Mouse (Mus musculus) intestine, embryonic 15.5 days (tissue): ENCODE data around the gene Phf13. TPM values are rescaled to one million over a fixed set of nuclear protein-coding genes. Genes with fewer than 3 reads are reported as not detected.

Source experiments
- ATAC-seq: fragments of 200-750 bp; cut with Nextera tagmentation; 2 replicates; pipeline ENCODE4 v1.8.0; 2017; ENCODE audit warnings: moderate TSS enrichment, moderate library complexity
- H3K27ac ChIP-seq: fragments of 300-500 bp; sonication (generic); 2 replicates; pipeline ENCODE4 v1.5.1; 2015; ENCODE audit warnings: mild to moderate bottlenecking, inconsistent platforms
- H3K27me3 ChIP-seq: fragments of 300-500 bp; sonication (generic); replicated peaks from 2 replicates; pipeline ENCODE4 v1.6.1; 2015; ENCODE audit warnings: inconsistent platforms
- H3K36me3 ChIP-seq: fragments of 300-500 bp; sonication (generic); 2 replicates; pipeline ENCODE4 v1.6.1; 2015; ENCODE audit warnings: inconsistent platforms
- H3K4me1 ChIP-seq: fragments of 300-500 bp; sonication (generic); replicated peaks from 2 replicates; pipeline ENCODE4 v1.6.1; 2015; ENCODE audit warnings: inconsistent platforms
- H3K4me2 ChIP-seq: fragments of 300-500 bp; sonication (generic); replicated peaks from 2 replicates; pipeline ENCODE4 v1.6.1; 2015; ENCODE audit warnings: mild to moderate bottlenecking, inconsistent platforms
- H3K4me3 ChIP-seq: fragments of 300-500 bp; sonication (generic); replicated peaks from 2 replicates; pipeline ENCODE4 v1.5.1; 2015; ENCODE audit warnings: inconsistent platforms
- H3K9ac ChIP-seq: fragments of 300-500 bp; sonication (generic); 2 replicates; pipeline ENCODE4 v1.6.1; 2015; ENCODE audit warnings: inconsistent platforms
- H3K9me3 ChIP-seq: fragments of 300-500 bp; sonication (generic); 2 replicates; pipeline ENCODE4 v1.6.1; 2016; ENCODE audit warnings: inconsistent platforms
- WGBS: fragments of 180-500 bp; shearing (Covaris S2); methylation state at CpG from one replicate; pipeline ENCODE4 v1.1.7; 2015; 5-methylcytosine and 5-hydroxymethylcytosine counted together
- polyA plus RNA-seq: library from polyadenylated mRNA; unstranded; fragments of >200 nt; fragmentation: Nextera tagmentation; extraction: Ambion mirVana; gene quantifications from 2 replicates; pipeline ENCODE4 v1.2.1, GENCODE M21; 2015

The Phf13 gene
- polyA plus RNA-seq, 1 experiment from 2014 or later, result 21.0 TPM

DNA sequence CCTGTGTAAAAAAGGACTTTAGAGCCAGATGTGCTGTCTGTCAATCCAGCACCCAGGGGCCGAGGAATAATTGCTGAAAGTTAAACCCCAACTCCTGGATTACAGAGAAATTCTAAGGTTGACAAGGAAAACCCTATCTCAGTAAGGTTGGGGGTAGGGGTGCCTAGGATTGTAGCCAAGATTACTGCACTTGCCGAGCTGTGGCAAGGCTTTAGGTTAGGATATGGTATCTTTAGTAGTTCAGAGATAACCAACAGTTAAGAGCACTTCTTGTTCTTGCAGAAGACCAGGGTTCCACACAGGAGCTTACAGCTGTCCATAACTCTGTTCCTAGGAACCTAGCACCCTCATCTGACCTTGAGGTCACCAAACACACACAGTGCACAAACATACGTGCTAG lies 1.6 kb upstream of the Phf13 start:
- 0 out of 2 replicates have a peak overlapping the region, but pooled peaks have one; percentile 74 for H3K9ac ChIP-seq
- H3K27me3 ChIP-seq, result no peaks in the 10 kb centered on the region
- no peaks in the 10 kb centered on the region for H3K9me3 ChIP-seq
- WGBS, result 64% methylated on average over 3 of the region's 3 CpGs
- H3K27ac ChIP-seq, result no peak overlapping the region
- H3K4me2 ChIP-seq, result no peak overlapping the region
- peak overlapping the region; percentile 86; the same call in 1 of the 2 replicates for H3K4me3 ChIP-seq
- peaks cover 23% of the 10 kb centered on the region for H3K4me1 ChIP-seq
- H3K36me3 ChIP-seq, result no peaks in the 10 kb centered on the region
- no peak for ATAC-seq

DNA sequence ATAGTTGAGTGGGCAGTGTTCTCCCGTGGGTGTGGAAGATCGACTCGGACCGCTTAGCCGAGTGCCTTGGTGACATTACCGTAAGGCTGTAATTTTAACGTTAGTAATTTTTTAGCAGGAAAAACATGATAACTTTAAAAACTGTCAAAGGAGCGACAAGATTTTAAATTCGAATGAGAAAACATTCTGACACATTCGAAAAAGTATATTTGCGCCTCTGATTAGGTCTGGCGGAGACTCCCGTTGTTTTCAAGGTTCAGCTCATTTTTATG lies 829 bp upstream of the Phf13 start:
- peaks cover 23% of the 10 kb centered on the region for H3K4me1 ChIP-seq
- no peak for ATAC-seq
- H3K27me3 ChIP-seq, result no peaks in the 10 kb centered on the region
- H3K4me3 ChIP-seq, result peak overlapping the region; percentile 86
- H3K27ac ChIP-seq, result peak overlapping the region; percentile 90
- H3K9ac ChIP-seq, result peak overlapping the region; percentile 74
- peak overlapping the region; percentile 67 for H3K4me2 ChIP-seq
- H3K36me3 ChIP-seq, result peaks cover 2% of the 10 kb centered on the region; the same call in 1 of the 2 replicates
- 3% methylated on average over 13 of the region's 13 CpGs for WGBS
- H3K9me3 ChIP-seq, result no peaks in the 10 kb centered on the region

DNA sequence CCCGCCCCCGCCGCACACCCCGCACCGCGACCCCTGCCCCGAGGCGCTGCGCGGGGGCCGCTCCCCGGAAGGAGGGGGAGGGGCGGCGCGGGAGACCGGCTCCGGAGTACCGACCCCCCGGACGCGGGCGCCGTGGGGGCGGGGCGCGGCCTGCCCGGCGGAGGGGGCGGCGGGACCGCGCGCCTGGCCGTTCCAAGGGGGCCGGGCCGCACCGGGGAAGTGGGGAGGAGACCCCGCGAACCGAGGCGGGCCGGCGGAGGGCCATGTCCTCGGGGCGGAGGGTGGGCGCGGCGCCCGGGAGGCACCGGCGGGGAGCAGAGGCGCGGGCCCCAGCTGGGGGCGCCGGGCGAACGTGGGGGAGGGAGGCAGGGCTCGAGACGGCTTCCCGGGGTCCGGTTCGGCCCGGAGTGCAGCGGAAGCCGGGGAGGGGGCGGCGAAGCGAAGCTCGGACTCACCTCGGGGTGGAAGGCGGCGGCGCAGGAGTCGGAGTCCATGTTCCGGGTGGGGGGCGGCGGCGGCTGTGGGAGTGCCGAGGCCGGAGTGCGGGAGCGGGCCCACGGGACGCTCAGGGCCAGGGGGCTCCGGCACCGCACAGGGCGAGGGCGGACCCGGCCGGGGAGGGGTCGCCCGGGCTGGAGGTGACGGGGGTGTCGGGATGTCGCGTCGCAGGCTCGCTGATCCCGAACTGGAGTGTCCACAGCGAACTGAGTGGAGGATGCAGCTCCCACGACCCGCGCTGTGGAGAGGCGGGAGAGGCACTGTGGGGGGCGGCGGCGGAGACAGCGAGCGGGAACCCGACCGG lies 486 bp downstream of the Phf13 start:
- Histone ChIP-seq H3K4me1 (peaks cover 23% of the 10 kb centered on the region), H3K9ac (peak overlapping the region; percentile 93), H3K27ac (peak overlapping the region; percentile 82), H3K4me2 (peak overlapping the region; percentile 88), H3K27me3 (no peaks in the 10 kb centered on the region), H3K9me3 (no peaks in the 10 kb centered on the region), H3K36me3 (peaks cover 11% of the 10 kb centered on the region), H3K4me3 (peak overlapping the region; percentile 86)
- peak; percentile 42 for ATAC-seq
- WGBS, result under 1% methylated on average over 68 of the region's 111 CpGs

DNA sequence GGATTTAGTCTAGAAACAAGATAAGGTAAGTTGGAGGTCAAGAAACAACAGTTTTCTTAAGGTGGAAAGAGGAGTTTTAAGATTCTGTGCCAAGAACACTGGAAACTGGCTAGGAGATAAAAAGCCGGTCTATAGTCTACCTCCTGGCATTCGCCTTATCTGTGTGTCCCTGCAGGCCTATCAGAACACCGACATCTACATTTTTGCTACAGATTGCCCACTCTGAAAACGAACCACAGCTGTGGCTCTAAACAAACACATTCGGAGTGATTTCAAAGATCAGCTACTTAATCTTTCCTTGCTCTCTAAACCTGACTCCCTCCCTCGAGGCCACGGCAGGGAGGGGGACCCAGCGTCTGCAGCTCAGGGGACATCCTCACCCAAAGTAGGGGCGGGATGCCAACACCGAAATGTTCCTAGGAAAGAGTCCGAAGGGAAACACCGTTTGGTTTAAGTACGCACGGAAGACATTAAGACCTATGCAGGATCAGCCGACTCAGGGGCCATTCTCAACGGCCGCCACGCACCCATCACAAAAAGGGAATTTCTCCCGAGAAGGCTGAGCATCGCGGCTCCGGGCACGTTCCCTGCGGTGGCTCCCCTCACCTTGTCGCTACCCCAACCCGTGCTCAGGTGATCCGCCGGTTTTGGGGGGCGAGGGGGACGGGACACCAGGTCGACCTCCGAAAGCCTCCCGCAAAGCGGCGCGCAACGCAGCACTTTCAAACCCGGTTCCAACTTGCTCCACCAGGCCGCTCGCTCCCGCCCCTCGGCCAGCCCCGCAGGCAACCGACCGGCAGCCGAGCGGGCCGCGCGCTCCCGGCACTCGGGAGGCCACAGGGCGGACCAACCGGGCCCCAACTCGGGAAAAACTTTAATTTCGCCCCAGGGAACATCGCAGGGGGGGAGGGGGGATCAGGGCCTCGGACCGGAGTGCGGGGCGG lies 1.6 kb downstream of the Phf13 start:
- Histone ChIP-seq H3K4me1 (peaks cover 23% of the 10 kb centered on the region), H3K4me2 (peak overlapping the region; percentile 88), H3K27ac (peak overlapping the region; percentile 82), H3K4me3 (peak overlapping the region; percentile 86), H3K9ac (peak overlapping the region; percentile 93), H3K9me3 (no peaks in the 10 kb centered on the region), H3K36me3 (peaks cover 11% of the 10 kb centered on the region), H3K27me3 (no peaks in the 10 kb centered on the region)
- WGBS, result 2% methylated on average over 61 of the region's 61 CpGs
- ATAC-seq, result 0 out of 2 replicates have a peak, but pooled peaks have one; percentile 3

DNA sequence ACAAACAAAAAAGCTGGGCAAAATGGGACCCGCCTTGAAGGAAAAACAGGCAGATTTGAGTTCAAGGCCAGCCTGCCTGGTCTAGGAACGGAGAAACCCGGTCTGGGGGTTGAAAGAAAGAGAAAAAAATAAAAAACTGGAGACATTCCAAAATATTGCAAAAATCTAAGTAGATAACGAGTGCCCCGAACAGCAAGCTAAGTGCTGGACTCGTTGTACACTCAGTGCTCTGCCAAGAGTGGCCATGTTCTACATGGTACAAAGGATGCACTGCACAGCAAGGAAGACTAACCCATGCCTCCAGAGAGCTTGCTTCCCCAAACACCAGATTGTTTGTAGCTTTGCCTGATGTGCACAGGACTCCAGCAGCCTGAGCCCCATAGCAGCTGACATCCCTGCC lies 3.0 kb downstream of the Phf13 start:
- Histone ChIP-seq H3K36me3 (peaks cover 11% of the 10 kb centered on the region), H3K27ac (no peak overlapping the region), H3K4me3 (no peak overlapping the region), H3K9me3 (no peaks in the 10 kb centered on the region), H3K27me3 (no peaks in the 10 kb centered on the region), H3K4me2 (no peak overlapping the region), H3K9ac (no peak overlapping the region), H3K4me1 (peaks cover 27% of the 10 kb centered on the region)
- WGBS, result 77% methylated on average over 6 of the region's 6 CpGs
- ATAC-seq, result no peak

DNA sequence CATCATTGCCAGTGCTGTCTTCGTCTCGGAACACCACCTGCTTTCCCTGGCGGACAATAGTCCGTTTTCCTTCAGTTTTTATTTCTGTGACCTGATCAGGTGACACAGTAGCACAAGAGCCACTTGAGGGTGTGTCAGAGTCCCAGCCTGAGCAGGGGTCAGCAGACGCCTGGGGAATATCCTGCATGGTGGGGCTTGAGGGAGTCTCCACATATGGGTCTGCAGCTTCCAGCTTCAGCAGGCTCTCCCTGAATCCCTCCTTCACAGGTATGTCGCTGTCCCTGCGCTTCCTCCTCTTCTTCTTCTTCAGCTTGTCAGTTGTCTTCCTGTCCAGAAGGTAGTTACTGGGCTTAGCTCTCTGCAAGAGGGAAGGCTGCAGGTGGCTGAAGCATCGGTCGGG lies 4.0 kb downstream of the Phf13 start:
- Histone ChIP-seq H3K27me3 (no peaks in the 10 kb centered on the region), H3K36me3 (peaks cover 11% of the 10 kb centered on the region), H3K4me1 (peaks cover 26% of the 10 kb centered on the region), H3K9me3 (no peaks in the 10 kb centered on the region), H3K4me3 (no peak overlapping the region), H3K27ac (no peak overlapping the region), H3K4me2 (no peak overlapping the region), H3K9ac (no peak overlapping the region)
- no peak for ATAC-seq
- WGBS, result 90% methylated on average over 9 of the region's 9 CpGs

DNA sequence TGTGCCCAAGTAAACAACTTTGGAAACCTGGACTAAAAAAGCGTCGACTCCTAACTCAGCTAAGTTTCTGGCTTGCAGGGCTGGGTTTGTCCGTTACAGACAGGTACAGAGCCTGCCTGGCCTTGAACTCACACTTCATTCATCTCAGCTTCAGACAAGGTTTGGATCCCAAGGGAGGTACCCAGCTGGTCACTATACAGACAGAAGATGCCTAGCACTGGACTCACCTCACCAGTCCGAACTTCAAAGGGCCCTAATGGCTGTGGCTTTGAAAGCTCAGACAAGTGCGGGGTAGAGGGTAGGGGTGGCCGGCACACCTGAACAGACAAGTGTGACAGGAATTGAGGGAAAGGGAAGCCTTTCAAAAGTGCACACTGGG lies 7.0 kb downstream of the Phf13 start:
- Histone ChIP-seq H3K4me1 (peaks cover 26% of the 10 kb centered on the region), H3K36me3 (peaks cover 11% of the 10 kb centered on the region), H3K4me3 (peak overlapping the region; percentile 90), H3K9ac (peak overlapping the region; percentile 83; the same call in 1 of the 2 replicates), H3K27me3 (no peaks in the 10 kb centered on the region), H3K4me2 (peak overlapping the region; percentile 86), H3K9me3 (no peaks in the 10 kb centered on the region), H3K27ac (peak overlapping the region; percentile 87; the same call in 1 of the 2 replicates)
- 32% methylated on average over 6 of the region's 6 CpGs for WGBS
- ATAC-seq, result 0 out of 2 replicates have a peak, but pooled peaks have one; percentile 1

DNA sequence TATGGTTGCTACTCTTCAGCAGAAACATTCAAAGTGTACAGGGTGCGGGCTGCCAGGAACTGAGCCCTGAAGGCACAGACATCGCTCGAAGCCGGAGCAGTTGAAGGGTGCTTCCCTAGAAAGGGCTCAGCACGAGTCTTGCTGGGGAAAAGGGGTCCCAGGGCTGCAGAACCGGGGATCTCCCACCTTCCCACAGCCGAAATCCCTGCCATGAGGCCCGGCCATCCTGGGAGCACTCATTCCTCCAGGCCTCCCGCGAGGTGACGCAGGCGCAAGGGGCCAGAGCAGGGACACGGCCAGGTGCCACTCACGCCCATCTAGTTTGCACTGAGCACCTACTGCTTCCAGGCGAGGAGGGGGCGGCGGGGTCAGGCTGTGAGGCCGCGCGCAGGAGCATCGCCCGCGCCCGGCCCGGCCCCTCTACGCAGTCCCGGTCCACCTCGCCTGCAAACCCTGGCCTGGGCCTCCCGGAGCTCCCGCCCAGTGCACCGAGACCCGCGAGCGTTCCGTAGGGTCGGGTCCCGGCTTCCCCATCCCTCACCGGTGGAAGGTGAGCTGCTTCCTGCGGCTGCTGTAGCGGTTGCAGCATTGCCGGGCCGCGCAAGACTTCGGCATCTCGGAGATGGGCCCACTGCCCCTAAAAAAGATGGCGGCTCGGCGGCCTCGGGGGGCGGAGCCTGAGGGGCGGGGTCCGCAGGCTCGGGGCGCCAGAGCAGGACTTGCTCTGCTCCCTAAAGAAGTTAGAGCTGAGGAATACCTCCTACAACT lies 7.5 kb downstream of the Phf13 start, which contains the start of gene Thap3:
Gene Thap3, minus strand, starts transcription at position 656 of the 768 bp plus-strand sequence.
- Histone ChIP-seq H3K4me3 (peak within 1 kb of the TSS; percentile 90), H3K9ac (peak within 1 kb of the TSS; percentile 83), H3K9me3 (no peaks in the 10 kb centered on the region), H3K4me1 (peaks cover 20% of the 10 kb centered on the region), H3K27ac (peak within 1 kb of the TSS; percentile 87), H3K27me3 (no peaks in the 10 kb centered on the region), H3K4me2 (peak within 1 kb of the TSS; percentile 86), H3K36me3 (peaks cover 13% of the 10 kb centered on the region)
- WGBS, result under 1% methylated on average over 54 of the region's 54 CpGs
- ATAC-seq, result peak; percentile 83

DNA sequence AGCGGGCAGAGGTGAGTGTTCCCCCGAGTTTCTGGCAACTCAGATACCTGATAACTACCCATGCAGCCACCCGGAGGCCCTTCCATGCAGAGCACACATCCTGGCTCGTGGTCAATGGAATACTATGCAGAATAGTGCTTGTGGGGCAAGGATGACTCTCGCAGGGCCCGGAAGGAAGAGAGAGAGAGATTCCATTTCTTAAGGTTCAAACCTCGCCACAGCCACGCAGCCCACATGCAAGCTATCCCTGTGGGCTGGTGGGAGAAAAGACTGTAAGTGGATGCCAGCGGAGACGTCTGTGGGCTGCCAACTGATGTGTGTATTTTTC lies 8.1 kb downstream of the Phf13 start:
- H3K9ac ChIP-seq, result peak overlapping the region; percentile 83
- H3K4me2 ChIP-seq, result peak overlapping the region; percentile 86
- H3K27me3 ChIP-seq, result no peaks in the 10 kb centered on the region
- H3K36me3 ChIP-seq, result peaks cover 18% of the 10 kb centered on the region
- H3K4me3 ChIP-seq, result peak overlapping the region; percentile 90
- ATAC-seq, result no peak
- peak overlapping the region; percentile 87; the same call in 1 of the 2 replicates for H3K27ac ChIP-seq
- peaks cover 18% of the 10 kb centered on the region for H3K4me1 ChIP-seq
- no peaks in the 10 kb centered on the region for H3K9me3 ChIP-seq
- 27% methylated on average over 10 of the region's 10 CpGs for WGBS

DNA sequence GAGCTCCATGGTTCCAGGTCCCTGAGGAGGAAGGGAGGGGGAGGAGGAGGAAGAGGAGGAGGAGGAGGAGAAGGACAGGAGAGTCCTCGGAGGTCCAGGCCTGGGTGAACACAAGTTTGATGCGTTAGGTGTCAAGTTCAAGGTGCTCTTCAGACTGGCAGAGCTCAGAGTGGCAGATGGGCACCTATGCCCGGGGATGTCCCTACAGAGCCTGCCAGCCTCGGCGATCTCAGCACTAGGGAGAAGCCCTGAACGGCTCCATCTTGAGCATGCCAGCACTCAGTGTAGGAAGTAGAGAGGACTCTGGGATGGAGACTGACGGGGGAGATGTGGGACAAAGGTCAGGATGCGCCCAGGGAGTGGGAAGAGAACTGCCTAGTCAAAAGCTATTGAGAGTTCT lies 9.4 kb downstream of the Phf13 start:
- H3K4me1 ChIP-seq, result peaks cover 19% of the 10 kb centered on the region
- no peak overlapping the region for H3K4me2 ChIP-seq
- no peak overlapping the region for H3K9ac ChIP-seq
- H3K36me3 ChIP-seq, result peaks cover 17% of the 10 kb centered on the region
- 61% methylated on average over 8 of the region's 8 CpGs for WGBS
- no peak overlapping the region for H3K4me3 ChIP-seq
- no peak for ATAC-seq
- H3K9me3 ChIP-seq, result no peaks in the 10 kb centered on the region
- H3K27me3 ChIP-seq, result no peaks in the 10 kb centered on the region
- H3K27ac ChIP-seq, result no peak overlapping the region

DNA sequence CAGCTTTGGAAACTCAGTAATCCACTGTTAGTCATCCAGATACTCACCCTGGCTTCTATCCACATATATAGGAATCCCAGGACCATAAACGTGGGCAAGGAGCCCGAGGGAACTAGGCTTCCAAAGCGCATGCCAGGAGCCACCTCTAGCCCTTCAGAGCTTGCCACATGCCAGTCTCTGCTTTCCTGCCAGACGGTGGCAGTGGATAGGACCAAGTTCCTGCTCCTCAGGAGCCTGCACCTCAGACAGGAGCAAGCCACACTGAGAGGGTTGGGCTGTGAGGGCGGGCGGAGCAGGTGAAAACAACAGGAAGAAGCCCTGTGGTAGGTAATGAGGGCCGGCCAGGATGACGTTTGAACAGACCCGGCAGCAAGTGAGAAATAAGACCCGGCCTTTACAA lies 10.2 kb downstream of the Phf13 start:
- no peak overlapping the region for H3K4me3 ChIP-seq
- no peak overlapping the region for H3K9ac ChIP-seq
- no peaks in the 10 kb centered on the region for H3K27me3 ChIP-seq
- peaks cover 19% of the 10 kb centered on the region for H3K4me1 ChIP-seq
- H3K36me3 ChIP-seq, result peaks cover 16% of the 10 kb centered on the region
- WGBS, result 23% methylated on average over 10 of the region's 10 CpGs
- H3K4me2 ChIP-seq, result no peak overlapping the region
- 0 out of 2 replicates have a peak overlapping the region, but pooled peaks have one; percentile 24 for H3K27ac ChIP-seq
- H3K9me3 ChIP-seq, result no peaks in the 10 kb centered on the region
- peak; percentile 38; the same call in 1 of the 2 replicates for ATAC-seq

DNA sequence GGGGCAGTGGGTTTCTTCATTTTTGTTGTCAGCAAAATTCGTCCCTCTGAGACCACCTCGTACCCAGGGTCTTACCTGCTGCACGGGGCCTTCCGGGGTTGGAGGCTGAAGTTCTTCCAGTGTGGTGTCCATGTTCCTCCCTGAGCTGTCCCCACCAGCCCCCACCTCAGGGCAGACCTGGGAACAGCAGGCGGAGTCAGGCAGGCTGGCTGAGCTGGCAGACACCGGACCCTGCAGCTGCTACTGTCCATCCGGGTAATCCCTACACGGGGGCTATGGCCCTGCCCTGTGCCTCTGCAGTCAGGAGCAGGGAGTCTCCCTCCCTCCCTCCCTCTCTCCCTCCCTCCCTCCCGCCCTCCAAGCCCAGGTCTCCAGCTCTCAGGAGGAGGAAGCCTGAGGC lies 12.5 kb downstream of the Phf13 start:
- Histone ChIP-seq H3K27me3 (no peaks in the 10 kb centered on the region), H3K27ac (no peak overlapping the region), H3K36me3 (peaks cover 26% of the 10 kb centered on the region), H3K9ac (no peak overlapping the region), H3K9me3 (no peaks in the 10 kb centered on the region), H3K4me3 (no peak overlapping the region), H3K4me1 (peaks cover 15% of the 10 kb centered on the region), H3K4me2 (no peak overlapping the region)
- 33% methylated on average over 8 of the region's 9 CpGs for WGBS
- no peak for ATAC-seq
